Mouse (Mus musculus) liver, postnatal 0 days (tissue): ENCODE data around the gene Chrng.

Source experiments
- CTCF ChIP-seq: sonication (generic); IDR thresholded peaks from 2 replicates; pipeline ENCODE4 v1.5.1; 2016; ENCODE audit warnings: antibody characterized with exemption, low read depth
- EP300 ChIP-seq: IDR thresholded peaks from 2 replicates; pipeline ENCODE4 v1.6.1; 2016; ENCODE audit warnings: antibody characterized with exemption, low read depth, mild to moderate bottlenecking

DNA sequence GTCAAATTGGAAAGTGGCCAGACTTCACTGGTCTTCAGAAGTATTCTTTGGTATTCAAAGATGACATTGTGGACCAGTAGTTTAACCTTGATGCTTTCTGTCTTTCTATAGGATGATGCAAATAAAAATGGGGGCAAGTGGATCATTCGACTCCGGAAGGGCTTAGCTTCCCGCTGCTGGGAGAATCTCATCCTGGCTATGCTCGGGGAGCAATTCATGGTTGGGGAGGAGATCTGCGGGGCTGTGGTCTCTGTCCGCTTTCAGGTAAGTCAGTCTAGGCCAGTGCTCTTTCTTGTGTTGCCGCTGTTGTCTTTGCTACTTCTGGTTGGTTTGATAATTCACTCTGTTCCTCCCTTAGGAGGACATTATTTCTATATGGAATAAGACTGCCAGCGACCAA is 21.3 kb downstream of the Chrng start:
- TF ChIP-seq CTCF, result no peak
- TF ChIP-seq EP300, result no peak
